24 mouse cellular contexts compared by ENCODE assay signal in the genomic region with DNA sequence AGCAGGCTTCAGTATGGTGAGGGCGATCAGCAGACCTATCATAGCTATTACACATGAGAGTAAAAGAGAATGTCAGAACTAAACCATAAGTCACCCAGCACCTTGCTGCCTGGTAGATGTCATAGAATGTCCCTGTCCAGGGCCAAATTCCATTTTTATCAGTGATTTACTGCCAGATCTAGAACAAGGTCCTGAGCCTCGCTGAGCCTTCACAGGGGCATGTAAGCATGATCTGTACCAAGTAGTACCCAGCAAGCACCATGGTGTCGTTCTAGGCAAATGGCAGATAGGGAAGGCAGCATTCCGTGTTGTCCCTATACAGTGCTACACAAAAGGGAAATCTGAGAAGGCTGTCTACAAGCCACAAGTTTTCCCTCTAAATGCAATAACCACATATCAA.
"Had no signal": no experiment of that assay in that cellular context is flagged by ENCODE, and none has a peak within 500 bp of the region (broad histone marks: within the 10 kb centered on the region; RNA-seq: fewer than 3 reads in every experiment).

No protein-coding gene starts in this region.

- H3K27me3 ChIP-seq: hindbrain, embryonic 12.5 days; intestine, embryonic 15.5 days; limb, embryonic 12.5 days; liver, embryonic 13.5 days; liver, embryonic 15.5 days had no signal

- H3K4me1 ChIP-seq: hindbrain, embryonic 10.5 days; hindbrain, embryonic 12.5 days; intestine, embryonic 15.5 days; limb, embryonic 10.5 days; limb, embryonic 12.5 days; liver, embryonic 13.5 days; liver, embryonic 15.5 days had no signal

- H3K27ac ChIP-seq: gastrocnemius, adult 2 months; heart, adult 2 months; hindbrain, embryonic 10.5 days; hindbrain, embryonic 12.5 days; hindbrain, embryonic 14.5 days; intestine, embryonic 15.5 days; layer of hippocampus, adult 2 months; left cerebral cortex, adult 2 months; limb, embryonic 10.5 days; limb, embryonic 12.5 days; liver, embryonic 13.5 days; liver, embryonic 15.5 days had no signal

- H3K4me3 ChIP-seq: gastrocnemius, adult 2 months; heart, adult 2 months; hindbrain, embryonic 10.5 days; hindbrain, embryonic 12.5 days; intestine, embryonic 15.5 days; layer of hippocampus, adult 2 months; left cerebral cortex, adult 2 months; limb, embryonic 10.5 days; limb, embryonic 12.5 days; liver, embryonic 13.5 days; liver, embryonic 15.5 days had no signal

- H3K9me3 ChIP-seq: hindbrain, embryonic 10.5 days; hindbrain, embryonic 12.5 days; intestine, embryonic 15.5 days; limb, embryonic 10.5 days; limb, embryonic 12.5 days; liver, embryonic 13.5 days; liver, embryonic 15.5 days had no signal

- ATAC-seq: hindbrain, embryonic 16.5 days; inflammation-experienced regulatory T-cells, adult 6 months; intestine, embryonic 15.5 days; intestine, postnatal 0 days; liver, postnatal 0 days had no signal

- DNase-seq: gastrocnemius, adult 2 months; gastrocnemius, postnatal 10 days; gastrocnemius, postnatal 25 days; heart, adult 2 months; heart, postnatal 10 days; heart, postnatal 4 days; kidney, postnatal 10 days; liver; liver, embryonic 13.5 days; liver, postnatal 0 days had no signal

- H3K9ac ChIP-seq: hindbrain, embryonic 12.5 days; hindbrain, embryonic 14.5 days; intestine, embryonic 15.5 days; limb, embryonic 12.5 days; liver, embryonic 13.5 days; liver, embryonic 15.5 days; liver, postnatal 0 days had no signal

- H3K4me2 ChIP-seq: heart, embryonic 11.5 days; hindbrain, embryonic 12.5 days; hindbrain, embryonic 14.5 days; intestine, embryonic 15.5 days; limb, embryonic 12.5 days; liver, embryonic 11.5 days; liver, embryonic 13.5 days; liver, embryonic 15.5 days had no signal

- H3K36me3 ChIP-seq: hindbrain, embryonic 12.5 days; intestine, embryonic 15.5 days; limb, embryonic 10.5 days; limb, embryonic 12.5 days; liver, embryonic 15.5 days had no signal
